Mouse (Mus musculus): Measurements from ENCODE around the gene Tmigd3.

GRCm38 (mm10) chr3:105824103-105824502 is 46.6 kb upstream of the Tmigd3 start:
- TF ChIP-seq CTCF (IDR thresholded peaks at IDR 0.05; ENCODE audit: borderline replicate concordance, extremely low read depth, insufficient read depth, insufficient read length) (no peak), POLR2A (IDR thresholded peaks at IDR 0.05; ENCODE audit: borderline replicate concordance, extremely low read depth, insufficient read depth, insufficient read length, poor library complexity, severe bottlenecking) (no peak)

Data from brain, embryonic 14.5 days (tissue).